Mouse (Mus musculus) forebrain, embryonic 12.5 days (tissue): ENCODE data around the gene Rab2b. TPM values are rescaled to one million over a fixed set of nuclear protein-coding genes. Genes with fewer than 3 reads are reported as not detected.

Experiments used
- ATAC-seq: fragments of 200-750 bp; cut with Nextera tagmentation; 2 replicates; pipeline ENCODE4 v1.8.0; 2017; ENCODE audit warnings: moderate TSS enrichment; ENCODE audit not compliant: low FRiP score
- H3K27ac ChIP-seq: fragments of 300-500 bp; sonication (generic); 2 replicates; pipeline ENCODE4 v1.5.1; 2016; ENCODE audit warnings: mild to moderate bottlenecking
- H3K27me3 ChIP-seq: fragments of 300-500 bp; sonication (generic); 2 replicates; pipeline ENCODE4 v1.6.1; 2016; ENCODE audit warnings: mild to moderate bottlenecking
- H3K36me3 ChIP-seq: fragments of 300-500 bp; sonication (generic); replicated peaks from 2 replicates; pipeline ENCODE4 v1.6.1; 2016; ENCODE audit warnings: mild to moderate bottlenecking
- H3K4me1 ChIP-seq: fragments of 300-500 bp; sonication (generic); 2 replicates; pipeline ENCODE4 v1.6.1; 2016
- H3K4me2 ChIP-seq: fragments of 300-500 bp; sonication (generic); 2 replicates; pipeline ENCODE4 v1.6.1; 2016; ENCODE audit warnings: mild to moderate bottlenecking, moderate library complexity
- H3K4me3 ChIP-seq: fragments of 300-500 bp; sonication (generic); replicated peaks from 2 replicates; pipeline ENCODE4 v1.5.1; 2016; ENCODE audit warnings: mild to moderate bottlenecking
- H3K9ac ChIP-seq: fragments of 300-500 bp; sonication (generic); 2 replicates; pipeline ENCODE4 v1.6.1; 2016; ENCODE audit warnings: mild to moderate bottlenecking
- H3K9me3 ChIP-seq: fragments of 300-500 bp; sonication (generic); 2 replicates; pipeline ENCODE4 v1.6.1; 2016
- WGBS: fragments of 180-500 bp; shearing (Covaris S2); methylation state at CpG from one replicate; pipeline ENCODE4 v1.1.7; 2016; 5-methylcytosine and 5-hydroxymethylcytosine counted together
- polyA plus RNA-seq: library from polyadenylated mRNA; unstranded; fragments of >200 nt; fragmentation: Nextera tagmentation; extraction: Ambion mirVana; gene quantifications from 2 replicates; pipeline ENCODE4 v1.2.1, GENCODE M21; 2016

The Rab2b gene
- polyA plus RNA-seq, 1 experiment from 2014 or later: 30.6 TPM

DNA sequence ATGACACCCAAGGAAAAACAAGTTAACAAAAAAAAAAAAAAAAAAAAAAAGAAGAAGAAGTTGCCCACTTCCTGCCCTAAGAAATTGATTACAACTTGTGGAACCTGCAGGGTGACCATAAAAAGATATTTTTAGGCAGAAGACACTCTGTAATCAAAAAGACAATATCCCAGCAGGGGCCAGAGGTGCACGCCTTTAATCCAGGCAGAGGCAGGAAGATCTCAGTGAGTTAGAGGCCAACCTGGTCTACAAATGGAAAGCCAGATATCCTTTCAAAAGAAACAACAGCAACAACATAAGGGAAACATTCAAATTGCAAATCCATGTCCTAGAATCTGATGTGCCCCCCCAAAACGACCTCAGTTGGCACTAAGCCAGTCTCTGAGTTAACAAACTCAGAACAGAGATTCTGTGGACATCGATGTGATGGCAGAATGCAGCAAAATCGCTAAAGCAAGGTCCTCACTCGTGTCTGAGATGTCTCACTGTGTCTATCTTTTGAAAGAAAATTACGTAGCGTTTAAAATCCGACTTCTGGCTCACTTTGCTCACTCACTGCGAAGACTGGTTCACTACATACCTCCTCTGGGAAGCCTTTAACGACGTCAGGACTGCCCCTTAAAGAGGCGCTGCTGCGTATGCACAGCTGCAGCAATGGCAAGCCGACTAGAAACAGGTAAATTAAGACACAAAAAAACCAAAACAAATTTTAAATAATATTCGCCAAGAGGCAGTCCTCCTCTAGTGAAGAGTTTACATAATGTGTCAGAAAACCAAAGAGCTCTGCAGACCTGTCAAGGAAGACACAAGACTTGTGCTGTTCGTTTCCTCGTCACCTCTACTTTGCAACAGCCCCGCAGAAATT, 22.8 kb downstream of the Rab2b start:
- 9% methylated on average over 18 of the region's 18 CpGs for WGBS
- no peaks in the 10 kb centered on the region for H3K9me3 ChIP-seq

DNA sequence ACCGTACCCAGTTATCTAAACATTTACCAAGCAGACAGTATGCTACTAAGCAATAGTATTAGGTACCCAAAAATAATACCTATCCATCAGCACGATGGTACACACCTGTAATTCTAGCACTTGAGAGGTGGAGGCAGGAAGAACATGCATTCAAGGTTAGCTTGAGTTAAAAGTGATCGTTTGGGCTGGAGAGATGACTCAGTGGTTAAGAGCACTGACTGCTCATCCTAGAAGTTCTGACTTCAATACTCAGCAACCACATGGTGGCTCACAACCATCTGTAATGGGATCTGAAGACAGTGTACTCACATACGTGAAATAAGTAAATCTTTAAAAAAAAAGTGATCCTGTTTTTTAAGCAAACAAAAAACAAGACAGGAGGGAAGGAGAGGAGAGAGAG, 33.2 kb downstream of the Rab2b start:
- Histone ChIP-seq H3K4me1 (peaks cover 15% of the 10 kb centered on the region), H3K36me3 (no peaks in the 10 kb centered on the region), H3K4me2 (no peak overlapping the region), H3K4me3 (no peak overlapping the region), H3K9me3 (no peaks in the 10 kb centered on the region), H3K27me3 (no peaks in the 10 kb centered on the region), H3K9ac (no peak overlapping the region), H3K27ac (no peak overlapping the region)
- WGBS: 89% methylated on average over 4 of the region's 4 CpGs
- ATAC-seq: no peak

More for the DNA sequence above, 22.8 kb downstream of the Rab2b start:
- peak overlapping the region; percentile 72 for H3K4me2 ChIP-seq
- peaks cover 23% of the 10 kb centered on the region for H3K4me1 ChIP-seq
- peak overlapping the region; percentile 84 for H3K4me3 ChIP-seq
- H3K36me3 ChIP-seq: no peaks in the 10 kb centered on the region
- no peak for ATAC-seq
- H3K27ac ChIP-seq: peak overlapping the region; percentile 94
- H3K9ac ChIP-seq: peak overlapping the region; percentile 87
- no peaks in the 10 kb centered on the region for H3K27me3 ChIP-seq

DNA sequence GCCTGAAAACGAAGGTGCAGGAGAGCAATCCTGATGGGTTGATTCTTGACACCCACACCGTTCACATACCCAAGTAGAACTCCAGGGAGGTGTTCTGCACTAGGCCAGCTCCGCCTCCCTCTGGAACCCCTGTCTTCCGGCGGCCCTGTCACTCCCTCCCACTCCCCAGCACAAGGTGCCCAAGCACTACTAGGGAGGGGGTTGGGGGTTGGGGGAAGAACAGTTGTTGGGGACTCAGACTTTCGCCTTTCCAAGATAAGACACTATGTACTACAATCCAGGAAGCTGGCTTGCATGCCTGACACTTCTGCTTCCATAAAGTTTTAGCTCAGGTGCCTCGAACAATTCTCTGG, 34.7 kb downstream of the Rab2b start:
- Histone ChIP-seq H3K9ac (peak overlapping the region; percentile 87), H3K36me3 (peaks cover 5% of the 10 kb centered on the region; the same call in 1 of the 2 replicates), H3K27ac (peak overlapping the region; percentile 15; the same call in 1 of the 2 replicates), H3K4me1 (peaks cover 15% of the 10 kb centered on the region), H3K9me3 (no peaks in the 10 kb centered on the region), H3K4me3 (peak overlapping the region; percentile 80), H3K4me2 (peak overlapping the region; percentile 91), H3K27me3 (no peaks in the 10 kb centered on the region)
- 10% methylated on average over 7 of the region's 7 CpGs for WGBS
- ATAC-seq: no peak; the same call in none of the 2 replicates

DNA sequence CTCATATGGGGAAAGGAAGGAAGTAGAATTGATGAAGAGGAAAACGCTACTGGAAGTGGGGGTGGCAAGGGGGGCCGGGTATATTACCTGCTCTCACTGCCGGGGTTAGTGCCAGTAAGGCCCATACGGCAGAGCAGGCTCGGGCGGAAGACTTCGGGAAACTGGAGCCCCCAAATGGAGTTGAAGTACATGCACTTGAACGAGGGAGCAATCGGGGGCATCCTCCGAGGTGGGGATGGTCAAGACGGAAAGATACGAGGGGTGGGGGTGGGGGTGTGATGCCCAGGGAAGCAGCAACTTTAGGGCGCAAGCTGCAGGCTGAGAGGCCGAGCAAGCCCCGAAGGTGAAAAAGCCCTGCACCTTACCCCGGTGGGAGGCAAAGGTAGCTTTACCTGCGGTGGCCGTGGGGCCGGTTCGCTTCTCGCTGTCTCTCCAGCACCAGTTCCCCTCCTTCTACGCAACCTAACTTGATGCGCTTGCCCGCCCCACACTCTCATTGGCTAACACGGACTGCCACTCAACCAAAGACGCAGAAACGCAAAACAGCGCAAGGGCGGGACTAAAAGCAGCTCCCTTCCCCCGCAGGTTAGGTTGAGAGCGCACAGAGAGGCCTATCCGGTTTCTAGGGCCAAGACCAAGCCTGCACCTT, 35.2 kb downstream of the Rab2b start:
- peak overlapping the region; percentile 50; the same call in 1 of the 2 replicates for H3K27ac ChIP-seq
- H3K9ac ChIP-seq: peak overlapping the region; percentile 87
- peak overlapping the region; percentile 80 for H3K4me3 ChIP-seq
- peaks cover 15% of the 10 kb centered on the region for H3K4me1 ChIP-seq
- H3K4me2 ChIP-seq: peak overlapping the region; percentile 91
- H3K27me3 ChIP-seq: no peaks in the 10 kb centered on the region
- ATAC-seq: peak; percentile 100
- peaks cover 5% of the 10 kb centered on the region; the same call in 1 of the 2 replicates for H3K36me3 ChIP-seq
- H3K9me3 ChIP-seq: no peaks in the 10 kb centered on the region
- WGBS: under 1% methylated on average over 32 of the region's 32 CpGs

DNA sequence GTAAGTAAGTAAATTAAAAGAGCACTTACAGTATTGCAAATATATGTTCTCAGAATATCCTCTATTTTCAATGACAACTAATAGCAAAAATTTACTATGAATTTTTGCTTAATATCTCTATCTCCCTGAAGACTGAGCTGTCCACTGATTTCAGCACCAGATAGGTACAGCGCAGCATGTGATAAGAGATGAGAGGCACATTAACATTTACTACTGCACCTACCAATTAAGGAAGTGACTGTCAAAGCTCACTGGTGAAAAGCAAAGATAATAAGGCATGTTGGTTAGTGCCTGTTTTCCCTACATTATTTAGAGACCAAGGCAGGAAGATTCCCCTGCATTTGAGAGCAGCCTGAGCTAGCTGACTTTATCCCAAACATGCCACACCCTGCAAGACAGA, 43.1 kb downstream of the Rab2b start:
- Histone ChIP-seq H3K27ac (no peak overlapping the region), H3K4me3 (no peak overlapping the region), H3K36me3 (peaks cover 67% of the 10 kb centered on the region), H3K9me3 (no peaks in the 10 kb centered on the region), H3K4me1 (no peaks in the 10 kb centered on the region), H3K4me2 (no peak overlapping the region), H3K9ac (no peak overlapping the region), H3K27me3 (no peaks in the 10 kb centered on the region)
- no peak for ATAC-seq
- WGBS: 93% methylated on average over 1 of the region's 1 CpGs

- H3K4me1 ChIP-seq: no peaks in the 10 kb centered on the region
- H3K27me3 ChIP-seq: no peaks in the 10 kb centered on the region
- H3K36me3 ChIP-seq: peaks cover 73% of the 10 kb centered on the region
- H3K9ac ChIP-seq: no peak overlapping the region
- no peak overlapping the region for H3K4me3 ChIP-seq
- ATAC-seq: no peak
- no peak overlapping the region for H3K27ac ChIP-seq
- no peak overlapping the region for H3K4me2 ChIP-seq
- H3K9me3 ChIP-seq: no peaks in the 10 kb centered on the region
- 97% methylated on average over 7 of the region's 7 CpGs for WGBS
Observed at GRCm38 (mm10) chr14:52235165-52235564, 44.2 kb downstream of the Rab2b start.

- H3K9ac ChIP-seq: no peak overlapping the region
- no peak overlapping the region for H3K4me3 ChIP-seq
- H3K9me3 ChIP-seq: no peaks in the 10 kb centered on the region
- 88% methylated on average over 6 of the region's 6 CpGs for WGBS
- no peak overlapping the region for H3K4me2 ChIP-seq
- H3K27me3 ChIP-seq: no peaks in the 10 kb centered on the region
- H3K27ac ChIP-seq: no peak overlapping the region
- peaks cover 97% of the 10 kb centered on the region for H3K36me3 ChIP-seq
- ATAC-seq: no peak
- H3K4me1 ChIP-seq: no peaks in the 10 kb centered on the region
Observed at GRCm38 (mm10) chr14:52232249-52232648, 47.1 kb downstream of the Rab2b start.

GRCm38 (mm10) chr14:52225972-52226371, 53.4 kb downstream of the Rab2b start:
- Histone ChIP-seq H3K4me3 (no peak overlapping the region), H3K9me3 (no peaks in the 10 kb centered on the region), H3K4me2 (no peak overlapping the region), H3K9ac (no peak overlapping the region), H3K27ac (no peak overlapping the region), H3K36me3 (peaks cover 95% of the 10 kb centered on the region), H3K27me3 (no peaks in the 10 kb centered on the region), H3K4me1 (no peaks in the 10 kb centered on the region)
- WGBS: 95% methylated on average over 2 of the region's 2 CpGs
- ATAC-seq: no peak

- H3K4me3 ChIP-seq: no peak overlapping the region
- H3K27ac ChIP-seq: no peak overlapping the region
- H3K9ac ChIP-seq: no peak overlapping the region
- H3K27me3 ChIP-seq: no peaks in the 10 kb centered on the region
- no peaks in the 10 kb centered on the region for H3K4me1 ChIP-seq
- 86% methylated on average over 5 of the region's 5 CpGs for WGBS
- H3K4me2 ChIP-seq: no peak overlapping the region
- no peak for ATAC-seq
- peaks cover 89% of the 10 kb centered on the region for H3K36me3 ChIP-seq
- no peaks in the 10 kb centered on the region for H3K9me3 ChIP-seq
Observed at GRCm38 (mm10) chr14:52217261-52217660, 62.1 kb downstream of the Rab2b start.

Other genes starting within 250 kb of the Rab2b start
- gene Olfr221, start 237.1 kb downstream of the Rab2b start, polyA plus RNA-seq: not detected in 2 replicates
- 870 and 873 TPM in 2 replicates for gene Hnrnpc, start 175.5 kb downstream of the Rab2b start, polyA plus RNA-seq
- 54.7 and 74.0 TPM in 2 replicates for gene Rpgrip1, start 168.8 kb downstream of the Rab2b start, polyA plus RNA-seq
- 86.9 and 95.5 TPM in 2 replicates for gene Supt16, start 82.1 kb downstream of the Rab2b start, polyA plus RNA-seq
- 57.8 and 65.9 TPM in 2 replicates for gene Chd8, start 21.8 kb downstream of the Rab2b start, polyA plus RNA-seq
- 52.4 and 58.5 TPM in 2 replicates for gene Tox4, start 399 bp downstream of the Rab2b start, polyA plus RNA-seq
- gene Mettl3, start 25.6 kb upstream of the Rab2b start, polyA plus RNA-seq: 54.8 and 56.4 TPM in 2 replicates
- 66.2 and 72.4 TPM in 2 replicates for gene Sall2, start 49.2 kb upstream of the Rab2b start, polyA plus RNA-seq
- not detected in 2 replicates for gene Olfr1513, start 76.9 kb upstream of the Rab2b start, polyA plus RNA-seq
- 0.14 TPM in 1 of 2 replicates, not detected in the other for gene Olfr1512, start 99.6 kb upstream of the Rab2b start, polyA plus RNA-seq
- gene Olfr1511, start 117.8 kb upstream of the Rab2b start, polyA plus RNA-seq: not detected in 2 replicates
- not detected in 2 replicates for gene Olfr1510, start 134.8 kb upstream of the Rab2b start, polyA plus RNA-seq
- not detected in 2 replicates for gene Olfr1509, start 163.4 kb upstream of the Rab2b start, polyA plus RNA-seq
- not detected in 2 replicates for gene Olfr1508, start 187.9 kb upstream of the Rab2b start, polyA plus RNA-seq
- gene Olfr1507, start 216.2 kb upstream of the Rab2b start, polyA plus RNA-seq: not detected in 2 replicates